Mouse (Mus musculus): Measurements from ENCODE around the gene Parp8.

Gene Parp8

DNA sequence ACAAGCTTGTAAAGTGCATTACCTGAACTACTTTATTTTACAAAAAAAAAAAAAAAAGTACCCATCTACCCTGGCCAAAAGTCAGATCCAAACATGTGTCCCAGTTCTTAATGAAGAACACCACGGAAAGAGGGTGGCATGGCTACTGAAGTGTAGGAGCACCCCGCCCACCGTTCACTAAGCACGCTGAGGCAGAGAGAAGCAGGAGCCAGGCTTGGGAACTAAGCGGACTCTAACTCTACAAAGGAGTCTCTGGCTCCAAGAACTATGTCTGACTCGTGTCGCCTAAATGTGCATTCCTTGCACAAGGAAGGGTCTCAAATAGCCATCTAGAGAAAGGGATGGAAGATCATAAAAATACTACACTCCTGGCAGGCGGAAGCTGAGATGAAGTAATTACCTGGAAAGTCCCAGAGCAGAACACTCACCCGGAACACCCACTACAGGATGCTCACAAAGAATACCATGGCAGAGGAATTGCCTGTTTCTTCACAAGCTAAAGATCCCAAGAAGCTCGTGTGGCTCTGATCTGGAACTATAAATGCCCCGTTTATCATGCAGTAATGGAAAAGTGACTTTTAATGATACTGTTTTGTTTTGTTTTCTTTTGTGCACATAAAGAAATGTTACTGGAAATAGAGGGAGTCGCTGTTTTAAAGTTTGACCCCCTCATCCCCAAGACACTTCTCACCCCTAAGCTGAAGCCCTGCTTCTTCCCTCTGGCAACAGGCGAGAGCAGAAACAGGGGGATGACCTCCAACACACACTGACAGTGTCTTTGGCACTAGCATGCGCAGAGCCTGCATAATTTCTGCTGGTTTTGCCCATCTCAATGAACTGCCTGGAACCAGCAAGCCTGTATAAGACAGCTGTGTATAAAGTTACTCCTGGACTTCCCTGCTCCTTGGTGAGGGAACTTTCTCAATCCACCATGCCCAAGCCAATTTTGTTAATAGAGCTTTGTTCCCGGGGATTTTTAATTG, 62.6 kb downstream of the Parp8 start:
- peak; percentile 45 for DNase-seq (ENCODE audit: low read depth, low spot score)

- no peak for DNase-seq (ENCODE audit: low read depth, low spot score)
Measured at GRCm38 (mm10) chr13:116958776-116959589, 66.4 kb downstream of the Parp8 start.

GRCm38 (mm10) chr13:116957577-116957976, 67.8 kb downstream of the Parp8 start:
- DNase-seq (ENCODE audit: low read depth, low spot score), result no peak

- DNase-seq (ENCODE audit: low read depth, low spot score), result peak; percentile 63
Measured at GRCm38 (mm10) chr13:116951336-116951735, 74.0 kb downstream of the Parp8 start.

DNA sequence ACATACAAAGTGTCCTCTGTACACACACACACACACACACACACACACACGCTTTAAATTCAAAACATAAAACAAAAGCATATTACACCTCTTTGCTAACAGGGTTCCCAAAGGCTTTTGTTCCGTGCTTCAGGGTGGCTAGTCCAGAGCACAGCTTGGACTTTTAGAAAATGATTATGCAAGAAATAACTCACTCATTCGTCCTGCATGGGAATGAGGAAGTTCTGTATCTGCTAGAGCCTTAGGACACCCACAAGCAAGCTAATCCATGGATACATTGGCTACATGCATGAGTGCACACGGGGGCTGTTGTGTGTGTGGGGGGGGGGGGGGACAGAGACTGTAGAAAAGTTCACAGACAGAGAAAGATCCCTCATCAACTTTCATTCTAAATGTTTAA, 75.8 kb downstream of the Parp8 start:
- DNase-seq (ENCODE audit: low read depth, low spot score), result no peak

DNA sequence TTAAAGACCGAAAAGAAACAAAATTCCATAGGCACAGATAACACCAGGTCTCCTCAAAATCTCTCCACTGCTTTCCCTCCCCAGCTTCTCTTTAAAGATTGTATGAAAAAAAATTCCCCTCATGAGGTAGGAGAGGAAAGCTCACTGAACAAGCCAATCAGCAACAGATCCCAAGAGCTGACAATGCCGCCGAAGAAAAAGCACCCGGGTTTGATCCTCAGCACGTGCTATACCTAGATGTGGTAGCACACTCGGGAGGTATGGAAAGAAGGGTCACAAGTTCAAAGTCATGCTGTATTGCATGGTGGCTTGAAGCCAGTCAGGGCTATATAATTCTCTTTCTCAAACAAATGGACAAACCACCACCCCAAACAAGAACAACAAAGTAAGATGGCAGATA, 76.3 kb downstream of the Parp8 start:
- no peak for DNase-seq (ENCODE audit: low read depth, low spot score)

DNA sequence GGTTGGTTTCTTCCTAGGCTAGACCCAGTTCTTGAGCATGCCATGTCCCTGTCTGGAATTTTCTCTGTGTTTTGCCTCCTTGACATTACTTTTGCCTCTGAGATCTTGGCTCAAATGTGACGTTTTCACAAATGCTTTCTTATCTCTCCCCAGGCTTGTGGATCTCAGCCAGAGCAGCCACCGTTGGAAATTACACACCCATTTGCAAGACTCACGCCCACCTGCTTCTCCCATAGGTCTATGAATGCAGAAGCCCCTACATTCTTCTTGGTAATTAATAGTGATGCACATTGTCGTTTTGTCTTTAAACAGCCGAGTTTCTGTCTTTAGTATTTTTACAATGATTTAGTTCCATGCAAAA, 77.1 kb downstream of the Parp8 start:
- DNase-seq (ENCODE audit: low read depth, low spot score), result no peak

DNA sequence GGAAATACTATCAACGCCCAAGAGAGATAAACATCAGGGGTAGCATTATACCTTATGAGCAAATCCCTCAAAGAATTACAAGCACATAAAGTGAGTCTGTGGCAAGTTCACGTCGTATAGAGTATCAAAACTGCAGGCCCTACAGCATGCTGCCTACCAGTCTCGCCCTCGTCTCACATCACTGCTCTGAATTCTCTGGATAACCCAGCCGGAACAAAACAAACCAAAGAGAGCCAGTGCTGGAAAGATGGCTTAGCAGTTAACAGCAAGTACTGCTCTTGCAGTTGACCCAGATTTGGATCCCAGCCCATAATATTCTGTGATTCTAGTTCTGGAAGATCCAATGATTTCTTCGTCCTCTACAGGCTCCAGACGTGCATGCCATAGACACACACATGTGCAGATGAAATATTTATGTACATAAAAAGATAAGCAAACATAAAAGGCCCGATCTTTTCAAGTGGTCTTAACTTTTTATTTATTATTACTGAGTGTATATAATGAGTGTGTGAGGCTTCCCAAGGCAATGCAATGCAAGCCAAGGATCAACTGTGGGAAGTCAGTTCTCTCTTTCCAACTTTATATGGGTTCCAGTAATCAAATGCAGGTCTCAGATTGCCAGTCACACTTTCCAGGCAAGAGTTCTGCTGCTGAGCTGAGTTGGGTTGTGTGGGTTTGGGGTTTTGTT, 77.6 kb downstream of the Parp8 start:
- DNase-seq (ENCODE audit: low read depth, low spot score), result no peak

DNA sequence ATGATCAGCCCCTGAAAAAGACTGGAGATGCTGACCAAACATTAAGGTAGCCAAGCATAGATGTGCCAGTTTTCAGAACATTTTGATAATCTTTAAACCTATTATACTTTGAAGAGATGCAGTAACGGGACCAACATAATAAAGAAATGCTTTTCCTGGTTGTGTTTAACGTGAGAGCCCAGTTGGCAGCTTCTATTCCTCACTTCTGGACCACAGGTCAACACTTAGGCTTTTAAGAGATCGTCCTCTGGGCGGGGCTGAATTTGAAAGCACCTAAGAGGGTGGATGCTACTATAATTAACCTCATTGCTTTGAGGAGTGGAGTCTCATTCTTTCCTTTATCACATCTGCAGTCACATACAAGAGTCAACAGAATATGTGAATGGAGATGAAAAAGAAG, 78.8 kb downstream of the Parp8 start:
- no peak for DNase-seq (ENCODE audit: low read depth, low spot score)

DNA sequence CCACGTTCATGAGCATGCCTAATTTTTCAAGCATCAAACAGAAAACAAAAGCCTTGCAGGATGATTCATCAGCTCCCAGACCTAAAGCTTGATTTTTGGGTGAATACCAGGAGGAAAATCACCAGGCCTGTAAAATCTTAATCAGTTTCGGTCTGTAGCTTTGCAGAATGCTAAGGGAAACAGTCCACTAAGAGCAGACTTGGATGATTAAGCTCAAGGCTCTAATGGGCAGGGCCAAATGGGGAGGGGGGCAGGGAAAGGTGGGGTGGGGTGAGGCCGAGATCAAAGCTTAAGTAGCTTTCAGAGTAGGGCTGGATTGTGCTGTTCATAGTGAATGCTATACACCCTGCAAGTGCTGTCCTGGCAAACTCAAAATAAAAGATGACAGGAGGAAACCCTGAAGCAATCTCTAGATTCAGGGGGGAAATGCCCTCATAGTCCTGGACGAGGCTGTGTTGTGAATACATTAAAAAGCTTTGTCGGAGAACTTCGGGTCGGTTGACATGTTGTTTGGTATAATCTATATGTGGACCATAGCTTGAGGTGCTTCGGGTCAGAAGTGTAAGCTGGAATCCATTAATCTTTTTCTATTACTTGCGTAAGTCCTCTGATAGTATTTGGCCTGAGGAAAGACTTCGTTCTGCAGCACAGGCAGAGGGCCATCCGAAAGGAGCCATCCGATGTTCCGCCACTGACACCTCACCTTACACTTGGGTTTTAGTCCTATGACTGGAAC, 83.9 kb downstream of the Parp8 start:
- DNase-seq (ENCODE audit: low read depth, low spot score), result no peak

GRCm38 (mm10) chr13:116940761-116941160, 84.6 kb downstream of the Parp8 start:
- DNase-seq (ENCODE audit: low read depth, low spot score), result no peak

DNA sequence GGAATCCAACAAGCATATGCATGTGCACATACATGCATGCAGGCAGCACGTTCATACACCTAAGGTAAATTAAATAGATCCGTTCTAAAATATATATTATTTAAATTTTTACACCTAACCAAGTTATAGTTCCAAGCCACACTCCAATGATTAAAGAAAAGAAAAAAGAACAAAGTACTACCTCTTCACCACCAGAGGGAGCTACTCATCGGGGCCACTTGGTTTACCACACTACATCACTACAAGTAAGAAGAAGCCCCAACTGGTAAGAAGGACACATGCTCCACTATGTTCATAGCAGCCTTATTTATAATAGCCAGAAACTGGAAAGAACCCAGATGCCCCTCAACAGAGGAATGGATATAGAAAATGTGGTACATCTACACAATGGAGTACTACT, 88.3 kb downstream of the Parp8 start:
- DNase-seq (ENCODE audit: low read depth, low spot score), result peak; percentile 57

DNA sequence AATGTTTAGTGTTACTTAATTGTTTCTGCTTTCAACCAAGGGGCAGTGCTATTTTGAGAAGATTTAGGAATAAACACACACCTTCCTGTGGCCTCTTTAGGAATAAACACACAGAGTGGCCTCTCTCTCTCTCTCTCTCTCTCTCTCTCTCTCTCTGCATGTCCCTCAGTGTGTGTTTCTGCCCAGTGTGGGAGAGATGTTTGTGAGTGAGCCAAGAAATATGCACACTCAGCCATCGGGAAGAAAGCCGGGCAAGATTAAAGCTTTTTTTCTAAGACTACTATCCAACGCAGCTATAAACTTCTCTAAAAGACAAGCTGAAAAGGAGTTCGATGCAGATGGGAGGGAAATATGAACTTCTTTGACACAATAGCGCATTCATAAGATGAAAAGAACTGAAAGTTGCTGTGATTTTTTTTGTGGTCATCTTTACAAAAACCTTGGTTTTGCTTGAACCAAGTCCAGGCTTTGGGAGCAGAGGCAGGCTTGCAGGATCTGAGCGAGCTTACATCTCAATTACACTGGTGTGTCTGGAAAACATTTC, 107.9 kb downstream of the Parp8 start:
- no peak for DNase-seq (ENCODE audit: low read depth, low spot score)

DNA sequence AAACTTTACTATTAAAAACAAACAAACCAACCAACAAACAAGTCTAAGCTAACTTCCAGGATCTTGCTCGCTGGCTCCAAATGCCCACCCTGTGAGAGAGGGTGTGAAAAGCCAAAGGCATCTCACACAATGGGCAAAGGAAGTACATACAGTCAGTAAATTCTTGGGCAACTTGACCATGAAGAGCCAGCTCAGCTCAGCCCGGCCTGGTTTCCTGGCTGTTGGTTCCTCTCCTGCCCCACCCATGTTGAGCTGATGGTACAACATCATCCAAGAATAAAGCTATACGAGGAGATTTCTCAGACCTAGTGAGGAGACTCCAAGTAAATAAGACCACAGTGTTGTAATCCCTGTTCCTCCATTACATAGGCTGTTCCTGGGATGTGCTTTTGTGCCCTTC, 117.1 kb downstream of the Parp8 start:
- no peak for DNase-seq (ENCODE audit: low read depth, low spot score)

GRCm38 (mm10) chr13:116903394-116903793, 121.9 kb downstream of the Parp8 start:
- no peak for DNase-seq (ENCODE audit: low read depth, low spot score)

GRCm38 (mm10) chr13:116898395-116898794, 126.9 kb downstream of the Parp8 start:
- DNase-seq (ENCODE audit: low read depth, low spot score), result no peak

GRCm38 (mm10) chr13:116897711-116898110, 127.6 kb downstream of the Parp8 start:
- DNase-seq (ENCODE audit: low read depth, low spot score), result no peak

DNA sequence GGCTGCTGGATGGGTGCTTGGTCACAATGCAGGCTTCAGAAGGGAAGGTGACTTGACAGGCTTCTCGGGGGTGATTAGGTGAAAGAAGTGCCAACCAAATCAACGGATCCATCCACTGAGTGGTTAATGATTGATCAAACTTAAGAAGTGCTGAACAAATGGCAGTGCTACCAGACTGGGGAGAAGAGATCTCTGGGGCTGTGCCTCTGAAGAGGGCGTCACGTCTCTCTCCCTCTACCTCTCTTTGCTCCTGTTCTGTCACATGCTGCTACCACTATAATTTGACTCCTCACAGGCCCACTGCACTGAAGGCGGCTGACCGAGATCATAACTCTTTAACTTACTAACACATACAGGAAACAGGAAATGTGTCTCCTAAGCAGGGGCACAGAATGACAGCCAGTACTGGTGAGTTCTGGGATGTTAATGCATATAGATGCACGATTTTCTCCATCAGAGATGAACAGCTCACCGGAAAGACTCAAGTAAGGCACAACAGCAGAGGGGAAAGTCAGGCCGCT, 140.9 kb downstream of the Parp8 start:
- DNase-seq (ENCODE audit: low read depth, low spot score), result no peak

GRCm38 (mm10) chr13:116882226-116882625, 143.1 kb downstream of the Parp8 start:
- no peak for DNase-seq (ENCODE audit: low read depth, low spot score)

DNA sequence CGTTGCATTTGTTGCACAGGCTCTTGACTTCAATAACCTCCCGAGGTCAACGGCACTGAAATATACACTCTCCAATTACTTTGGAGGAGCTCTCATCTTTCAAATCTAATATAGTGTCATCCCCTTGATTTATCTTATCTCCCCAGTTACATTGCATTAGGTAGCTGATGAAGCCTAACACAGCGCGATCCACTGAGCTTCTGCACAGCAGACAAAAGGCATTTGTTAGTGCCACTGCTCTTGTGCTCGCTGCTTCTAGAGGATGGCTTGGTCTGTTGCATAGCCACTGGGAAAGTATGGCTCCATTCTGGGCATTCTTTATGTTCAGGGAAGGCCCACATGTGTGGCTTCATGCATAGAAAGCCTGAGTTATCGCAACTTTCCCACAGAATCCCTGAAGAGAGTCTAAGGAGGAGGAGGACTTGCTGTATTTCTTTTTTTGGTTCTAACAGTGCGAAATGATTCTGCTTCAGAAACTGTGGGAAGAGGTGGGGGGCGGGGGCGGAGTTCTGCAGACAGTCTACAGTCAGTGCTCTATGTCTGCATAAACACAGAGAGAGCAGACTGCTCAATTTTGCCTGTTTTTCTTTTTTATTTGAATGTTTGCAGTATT, 145.7 kb downstream of the Parp8 start:
- no peak for DNase-seq (ENCODE audit: low read depth, low spot score)

Data from 3T3-L1 (cell line).